In genomic region chr9:96732644-96733424, GRCm38 (mm10) we compare ENCODE assay signal across 12 mouse cellular contexts. TPM values are rescaled to one million over a fixed set of nuclear protein-coding genes. Genes with fewer than 3 reads are reported as not detected.
DNase-seq lines count a peak whose midpoint lies in the region; ATAC-seq and TF ChIP-seq lines count a peak whose summit lies in the region.
"Had no signal": no experiment of that assay in that cellular context is flagged by ENCODE, and none has a peak within 500 bp of the region (broad histone marks: within the 10 kb centered on the region; RNA-seq: fewer than 3 reads in every experiment).

No protein-coding gene starts in this region.

- H3K9ac ChIP-seq in hindbrain, embryonic 14.5 days: peak overlapping the region; percentile 88
- peak overlapping the region; percentile 85 for H3K9ac ChIP-seq in neural tube, embryonic 14.5 days (replicated peaks; ENCODE audit: low read depth, low read length)
- H3K9ac ChIP-seq: embryonic facial prominence, embryonic 12.5 days had no signal

- peak overlapping the region; percentile 50 for H3K4me2 ChIP-seq in hindbrain, embryonic 14.5 days (replicated peaks)
- peak overlapping the region; percentile 63 for H3K4me2 ChIP-seq in neural tube, embryonic 14.5 days (ENCODE audit: low read depth, low read length)

- no peaks in the 10 kb centered on the region for H3K9me3 ChIP-seq in forebrain, embryonic 10.5 days
- H3K9me3 ChIP-seq in hindbrain, embryonic 14.5 days (ENCODE audit: control insufficient read depth, low read length): no peaks in the 10 kb centered on the region
- no peaks in the 10 kb centered on the region for H3K9me3 ChIP-seq in neural tube, embryonic 14.5 days (ENCODE audit: control insufficient read depth, low read length)
- H3K9me3 ChIP-seq: embryonic facial prominence, embryonic 12.5 days; G1E had no signal

- peak overlapping the region; percentile 96 for H3K27ac ChIP-seq in left cerebral cortex, adult 2 months
- peak overlapping the region; percentile 30; the same call in 1 of the 2 replicates for H3K27ac ChIP-seq in forebrain, embryonic 10.5 days
- peak overlapping the region; percentile 98 for H3K27ac ChIP-seq in hindbrain, embryonic 14.5 days
- peak overlapping the region; percentile 98 for H3K27ac ChIP-seq in neural tube, embryonic 14.5 days (ENCODE audit: low read depth, low read length)
- H3K27ac ChIP-seq: embryonic facial prominence, embryonic 12.5 days had no signal

- peaks cover 60% of the 10 kb centered on the region for H3K4me1 ChIP-seq in forebrain, embryonic 10.5 days
- peaks cover 29% of the 10 kb centered on the region for H3K4me1 ChIP-seq in hindbrain, embryonic 14.5 days (replicated peaks; ENCODE audit: control insufficient read depth, insufficient read depth, low read length)
- peaks cover 10% of the 10 kb centered on the region for H3K4me1 ChIP-seq in neural tube, embryonic 14.5 days (ENCODE audit: control insufficient read depth, insufficient read depth, low read length)

- 85% methylated on average over 17 of the region's 17 CpGs for WGBS in forebrain, embryonic 10.5 days
- WGBS in hindbrain, embryonic 14.5 days: 53% methylated on average over 17 of the region's 17 CpGs
- 44% methylated on average over 17 of the region's 17 CpGs for WGBS in neural tube, embryonic 14.5 days

- intact Hi-C loops in left cerebral cortex, adult 2 months (cut with DNase I): loop anchor here (1.0 kb wide), 1 partner anchor 26 kb away; no protein-coding TSS in a partner anchor

- TF ChIP-seq CTCF in left cerebral cortex, adult 2 months (IDR thresholded peaks at IDR 0.05): no peak

- peaks cover 25% of the 10 kb centered on the region for H3K27me3 ChIP-seq in forebrain, embryonic 10.5 days (ENCODE audit: poor library complexity, severe bottlenecking)
- H3K27me3 ChIP-seq in hindbrain, embryonic 14.5 days (ENCODE audit: control insufficient read depth, insufficient read depth, low read length): no peaks in the 10 kb centered on the region
- H3K27me3 ChIP-seq in neural tube, embryonic 14.5 days (ENCODE audit: control insufficient read depth, insufficient read depth, low read length): no peaks in the 10 kb centered on the region
- H3K27me3 ChIP-seq: embryonic facial prominence, embryonic 12.5 days had no signal

- no peaks in the 10 kb centered on the region for H3K36me3 ChIP-seq in forebrain, embryonic 10.5 days (replicated peaks)
- no peaks in the 10 kb centered on the region for H3K36me3 ChIP-seq in hindbrain, embryonic 14.5 days (replicated peaks; ENCODE audit: control insufficient read depth, insufficient read depth)
- H3K36me3 ChIP-seq in neural tube, embryonic 14.5 days (ENCODE audit: control insufficient read depth, insufficient read depth, low read length): no peaks in the 10 kb centered on the region
- H3K36me3 ChIP-seq: embryonic facial prominence, embryonic 12.5 days; G1E had no signal

- H3K4me3 ChIP-seq in left cerebral cortex, adult 2 months: peak overlapping the region; percentile 58
- no peak overlapping the region for H3K4me3 ChIP-seq in forebrain, embryonic 10.5 days
- H3K4me3 ChIP-seq in hindbrain, embryonic 14.5 days (replicated peaks; ENCODE audit: low read length): peak overlapping the region; percentile 36
- peak overlapping the region; percentile 45 for H3K4me3 ChIP-seq in neural tube, embryonic 14.5 days (ENCODE audit: low read depth, low read length)
- H3K4me3 ChIP-seq: embryonic facial prominence, embryonic 12.5 days had no signal

- no peak for DNase-seq in left cerebral cortex, adult 2 months (ENCODE audit: extremely low spot score in 1 of 2, low spot score in 2 of 2)
- DNase-seq in left cerebral cortex, adult 8-10 months (ENCODE audit: low spot score in 2 of 2): no peak
- no peak for DNase-seq in forebrain, embryonic 10.5 days (ENCODE audit: extremely low spot score, low spot score)
- DNase-seq in hindbrain, embryonic 14.5 days (ENCODE audit: low spot score): peak; percentile 72
- no peak for DNase-seq in left cerebral cortex, adult 18-20 months (ENCODE audit: low spot score in 2 of 2)
- no peak for DNase-seq in retina, embryonic 14.5 days (ENCODE audit: low spot score)
- DNase-seq: adrenal gland, postnatal 25 days; thymus, postnatal 4 days had no signal

- peak; percentile 29; the same call in 1 of the 2 replicates for ATAC-seq in hindbrain, embryonic 14.5 days (ENCODE audit: low FRiP score)
- ATAC-seq in neural tube, embryonic 14.5 days (ENCODE audit: low read depth): peak; percentile 50
- no peak for ATAC-seq in activated CD4-positive, CD25-positive, alpha-beta regulatory T cell, adult 4 months

RNA-seq across cellular contexts. Expression of gene Zbtb38, which starts 19.8 kb away (rescaled TPM):
- total RNA-seq in left cerebral cortex, adult 2 months (2021): 10 to 100 TPM; 64.2 to 68.6 TPM
- total RNA-seq in left cerebral cortex, adult 8-10 months (2022): 10 to 100 TPM; 57.7 to 67.6 (median 63.7) TPM
- polyA plus RNA-seq in forebrain, embryonic 10.5 days (2016; fragmentation: Nextera tagmentation; extraction: Ambion mirVana): 9.0 and 9.4 TPM in 2 replicates
- polyA plus RNA-seq in hindbrain, embryonic 14.5 days (2014; fragmentation: Nextera tagmentation; extraction: Ambion mirVana): 46.9 and 52.2 TPM in 2 replicates
- polyA plus RNA-seq in neural tube, embryonic 14.5 days (2014; fragmentation: Nextera tagmentation; extraction: Ambion mirVana): 55.0 and 71.2 TPM in 2 replicates
- 10 to 100 TPM; 65.0 to 70.1 TPM for total RNA-seq in left cerebral cortex, adult 18-20 months (2021)
- polyA plus RNA-seq in activated CD4-positive, CD25-positive, alpha-beta regulatory T cell, adult 4 months (2017; shearing (Covaris generic)): 10 to 100 TPM; 59.9 to 61.4 TPM

Comparison
In these comparisons a context has a peak if more than half of its experiments do, and no peak if none do; other contexts are left out.
1. H3K27ac ChIP-seq: peak in every context shown above with its lines; median percentile 98 in hindbrain, embryonic 14.5 days; 98 in neural tube, embryonic 14.5 days; 96 in left cerebral cortex, adult 2 months; 30 in forebrain, embryonic 10.5 days.